Mouse (Mus musculus) spleen, postnatal 10 days (tissue): ENCODE data around the gene Olfr412.
A peak's percentile ranks its signal among the peaks of the same experiment; 100 is the strongest.

ENCODE experiments used
- DNase-seq, 2 experiments: peaks; one replicate each; pipeline ENCODE4 v3.0.0; 2021 to 2022; ENCODE audit warnings: low spot score in 2 of 2

Olfr412 gene

DNA sequence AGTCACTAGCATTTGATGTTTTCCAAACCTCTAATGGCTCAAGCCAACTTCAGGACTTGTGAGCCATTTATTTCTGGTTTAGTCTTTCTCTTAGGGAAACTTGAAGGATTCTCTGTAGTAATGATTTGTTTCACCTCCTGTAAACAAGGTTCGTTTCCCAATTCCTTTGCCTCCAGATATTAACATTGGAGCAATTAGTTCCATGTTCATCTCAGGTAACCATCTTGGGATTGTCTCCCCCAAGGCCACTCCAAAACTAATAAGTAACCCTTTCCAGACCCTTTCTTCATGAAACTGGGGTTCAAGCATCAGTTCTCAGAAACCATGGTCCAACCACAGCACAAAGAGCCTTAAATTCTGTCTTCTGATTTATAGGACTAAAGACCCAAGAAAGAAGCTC, at the start of gene Olfr412:
TSS of gene Olfr412 (plus strand) at position 301 of the 400 bp plus-strand sequence.
- no peak for DNase-seq

DNA sequence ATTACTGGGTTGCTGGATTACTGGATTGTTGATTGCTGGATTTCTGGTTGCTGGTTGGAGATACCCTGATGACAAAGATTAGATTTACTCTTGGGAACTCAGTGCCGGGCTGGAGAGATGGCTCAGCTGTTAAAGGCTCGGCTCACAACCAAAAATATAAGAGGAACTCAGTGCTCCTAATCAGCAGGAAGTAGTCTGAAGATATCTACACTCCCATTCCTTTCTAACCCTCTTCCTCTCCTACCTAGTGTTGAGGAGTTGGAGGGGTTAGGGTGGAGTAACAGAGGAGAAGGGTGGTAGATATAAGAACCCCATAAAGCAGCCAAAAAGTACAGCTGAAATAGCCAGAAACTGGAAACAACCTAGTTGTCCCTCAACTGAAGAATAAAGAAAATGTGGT, 35.8 kb upstream of the Olfr412 start:
- no peak for DNase-seq

- DNase-seq = no peak
Observed at GRCm38 (mm10) chr11:74328781-74329180, 33.1 kb upstream of the Olfr412 start.

GRCm38 (mm10) chr11:74337931-74338330, 23.9 kb upstream of the Olfr412 start, which contains the start of gene Olfr410:
Gene Olfr410 (minus strand): TSS chr11:74338031.
- no peak for DNase-seq

DNA sequence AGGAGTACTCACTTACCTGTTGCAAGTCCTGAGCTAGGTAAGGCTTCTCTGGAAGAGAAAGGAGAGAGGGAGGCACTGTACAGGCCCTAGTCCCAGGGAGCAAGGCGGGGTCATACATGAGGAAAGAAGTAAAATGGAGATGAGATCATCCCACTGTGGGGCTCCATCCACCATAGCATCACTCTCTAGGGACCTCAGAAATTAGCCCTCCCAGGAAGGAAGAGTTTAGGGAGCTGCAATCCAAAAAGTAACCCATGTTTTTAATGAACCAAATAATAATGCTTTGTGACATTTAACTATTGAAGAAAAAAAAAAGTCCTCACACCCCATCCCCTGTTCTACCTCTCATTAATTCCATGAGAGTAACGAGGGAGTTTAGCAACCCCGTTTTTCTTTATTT, 9.3 kb upstream of the Olfr412 start, which contains the start of gene Olfr411:
TSS of gene Olfr411 (minus strand) at position 101 of the 400 bp plus-strand sequence.
- no peak for DNase-seq

- peak; percentile 49 to 75 for DNase-seq
Observed at GRCm38 (mm10) chr11:74371393-74372100, 9.7 kb downstream of the Olfr412 start.

- peak in 1 of 2 experiments; percentile 49 for DNase-seq
Observed at GRCm38 (mm10) chr11:74376847-74377246, 15.0 kb downstream of the Olfr412 start.

- no peak for DNase-seq
Observed at GRCm38 (mm10) chr11:74379166-74379873, 17.5 kb downstream of the Olfr412 start.

DNA sequence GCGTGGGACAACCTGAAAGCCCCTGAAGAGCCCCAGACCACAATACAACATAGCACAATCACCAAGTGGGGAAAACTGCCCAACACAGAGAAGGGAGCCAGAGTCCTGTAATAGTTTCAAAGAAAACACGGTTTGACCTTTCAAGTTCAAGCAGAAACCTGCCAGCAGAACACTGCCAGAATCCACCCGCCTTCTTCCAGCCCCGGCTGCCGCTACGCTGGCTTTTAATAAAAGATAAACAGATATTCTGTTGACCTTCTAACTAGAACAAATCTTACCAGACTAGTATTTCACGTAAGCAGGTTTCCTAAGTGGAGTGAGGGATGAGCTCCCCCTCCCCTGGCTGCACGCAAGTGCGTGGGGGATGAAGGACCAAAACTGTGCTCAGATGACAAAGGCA, 23.8 kb downstream of the Olfr412 start:
- no peak for DNase-seq

- no peak for DNase-seq
Observed at GRCm38 (mm10) chr11:74387203-74387602, 25.3 kb downstream of the Olfr412 start.

DNA sequence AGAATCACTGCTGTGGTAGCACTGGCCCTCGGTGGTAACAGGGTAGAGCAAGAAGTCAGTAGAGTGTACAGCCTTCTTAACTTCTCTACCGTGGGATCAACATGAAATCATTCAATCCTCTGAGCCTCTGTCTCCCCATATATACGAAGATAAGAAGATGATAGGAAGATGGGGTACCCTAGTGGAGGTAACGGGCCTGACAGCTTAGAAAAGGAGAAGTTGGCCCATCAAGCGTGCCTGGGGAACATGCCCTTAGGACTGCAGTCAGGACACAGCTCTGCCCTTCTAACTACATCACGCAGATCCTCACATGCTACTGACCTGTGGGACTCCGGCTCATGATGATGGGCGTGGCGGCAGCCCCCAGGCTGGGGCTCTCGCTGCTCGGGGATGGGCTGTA, 30.0 kb downstream of the Olfr412 start:
- DNase-seq = no peak

DNA sequence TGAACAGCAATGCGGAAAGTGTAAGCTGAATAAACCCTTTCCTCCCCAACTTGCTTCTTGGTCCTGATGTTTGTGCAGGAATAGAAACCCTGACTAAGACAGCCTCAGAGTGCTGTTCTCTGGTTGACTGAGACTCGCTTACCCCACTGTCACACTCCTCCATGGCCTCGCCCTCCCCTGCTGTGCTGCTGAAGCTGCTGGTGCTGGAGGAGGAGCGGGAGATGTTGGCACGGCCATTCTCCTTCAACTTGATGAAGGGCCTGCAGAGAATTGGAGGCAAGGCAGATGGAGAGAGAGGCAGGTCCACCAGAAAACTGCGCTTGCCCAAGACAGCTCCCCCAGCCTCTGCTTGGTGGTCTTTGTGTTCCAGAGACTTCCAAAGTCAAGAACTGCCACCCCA, 31.0 kb downstream of the Olfr412 start:
- DNase-seq = no peak

- no peak for DNase-seq
Observed at GRCm38 (mm10) chr11:74393489-74393888, 31.6 kb downstream of the Olfr412 start.

DNA sequence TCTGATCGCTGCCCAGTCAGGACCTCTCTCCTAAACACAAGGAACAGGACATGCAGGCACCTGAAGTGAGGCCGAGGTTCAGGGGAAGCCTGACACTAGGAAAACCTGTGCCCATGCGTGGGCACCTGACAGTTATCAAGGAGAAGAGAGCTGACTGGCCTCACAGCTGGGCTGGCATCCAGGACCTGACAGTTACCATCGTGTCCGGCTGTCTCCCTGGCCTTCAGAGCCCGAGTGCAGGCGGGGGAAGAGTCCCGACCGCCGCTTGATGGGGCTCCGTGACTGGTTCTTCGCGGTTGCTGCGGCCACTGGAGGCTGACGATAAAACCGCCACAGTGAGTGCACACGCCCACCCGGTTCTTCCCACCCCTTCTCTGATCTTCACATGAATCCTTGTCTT, 33.7 kb downstream of the Olfr412 start:
- DNase-seq = no peak

DNA sequence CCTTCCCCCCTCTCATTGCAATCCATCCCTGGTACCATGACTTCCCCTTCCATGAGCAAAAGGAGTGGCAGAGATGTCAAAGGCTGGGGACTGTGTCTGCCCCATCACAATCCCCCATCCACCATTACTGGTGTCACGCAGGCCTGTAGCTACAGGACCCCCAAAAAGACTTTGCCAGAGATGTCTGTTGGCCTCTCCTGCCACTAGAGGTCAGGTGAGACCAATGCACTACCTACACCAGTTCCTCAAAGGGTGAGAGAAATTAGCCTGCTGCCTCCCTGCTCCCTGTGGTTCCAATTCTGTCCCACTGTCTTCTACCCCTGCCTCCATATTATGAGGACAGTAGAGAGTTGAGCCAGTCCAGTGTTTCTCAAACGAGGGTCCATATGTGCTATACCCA, 40.3 kb downstream of the Olfr412 start:
- no peak for DNase-seq

- DNase-seq = no peak
Observed at GRCm38 (mm10) chr11:74404216-74404615, 42.3 kb downstream of the Olfr412 start.

DNA sequence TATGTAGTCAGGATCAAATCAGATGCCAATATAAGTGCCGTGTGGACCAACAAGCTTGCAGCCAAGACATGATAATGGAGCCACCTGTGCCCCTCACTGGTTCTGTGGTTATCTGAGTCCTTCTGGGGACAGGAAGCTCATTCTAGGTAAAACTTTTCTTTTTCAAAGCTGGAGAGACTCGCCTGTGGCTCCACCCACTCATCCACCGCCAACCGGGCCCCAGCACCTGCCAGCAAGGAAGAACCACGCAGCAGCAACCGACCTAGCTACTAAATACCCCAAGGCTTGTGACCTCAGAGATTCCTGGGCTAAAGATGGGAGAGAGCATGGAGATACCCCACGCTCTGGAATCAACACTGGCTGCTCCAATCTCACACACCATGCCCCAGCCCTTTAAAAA, 43.3 kb downstream of the Olfr412 start:
- no peak for DNase-seq

- DNase-seq = peak in 1 of 2 experiments; percentile 51
Observed at GRCm38 (mm10) chr11:74408587-74409446, 46.9 kb downstream of the Olfr412 start.

GRCm38 (mm10) chr11:74409447-74409754, 47.5 kb downstream of the Olfr412 start:
- no peak for DNase-seq

- DNase-seq = no peak
Observed at GRCm38 (mm10) chr11:74409757-74410174, 47.9 kb downstream of the Olfr412 start.

DNA sequence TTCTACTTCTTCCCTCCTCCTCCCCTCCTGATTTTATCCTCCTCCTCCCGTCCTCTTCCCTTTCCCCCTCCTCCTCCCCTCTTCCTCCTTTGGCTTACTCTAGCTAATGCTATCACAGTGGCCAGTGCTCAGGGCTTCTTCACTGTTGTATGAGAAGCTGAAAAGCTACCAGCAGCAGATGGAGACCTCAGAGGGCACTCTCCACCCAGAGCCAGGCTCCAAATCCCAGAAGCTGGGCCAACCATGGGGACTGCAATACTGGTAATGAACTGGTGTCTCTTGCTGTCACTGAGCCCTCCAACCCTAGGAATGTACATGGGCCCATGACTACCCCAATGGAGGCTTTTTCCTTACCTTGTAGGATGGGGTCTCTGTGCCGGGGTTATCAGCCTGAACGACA, 50.1 kb downstream of the Olfr412 start:
- no peak for DNase-seq

- DNase-seq = no peak
Observed at GRCm38 (mm10) chr11:74412462-74412861, 50.6 kb downstream of the Olfr412 start.
